Mouse (Mus musculus) MEL (cell line): Measurements from ENCODE around the gene Msh3. TPM values are rescaled to one million over a fixed set of nuclear protein-coding genes. Genes with fewer than 3 reads are reported as not detected.

Experiments used
- DNase-seq: peaks from one replicate; pipeline ENCODE4 v3.0.0; 2011; ENCODE audit warnings: low read depth, low spot score
- H3K27ac ChIP-seq: 2 replicates; pipeline ENCODE4 v1.5.1; 2012; ENCODE audit warnings: low read depth, mild to moderate bottlenecking, control low read depth, low read length, moderate library complexity; ENCODE audit not compliant: control insufficient read depth
- H3K27me3 ChIP-seq, 2 experiments: fragments of 150-350 bp in 1 of 2; sonication (generic) in 1 of 2; 2 replicates each; pipeline ENCODE4 v1.6.1; 2012; ENCODE audit warnings: low read length in 2 of 2, mild to moderate bottlenecking in 2 of 2, improper control_type of control experiment in 1 of 2, moderate library complexity in 1 of 2; ENCODE audit not compliant: insufficient read depth in 2 of 2, control insufficient read depth in 1 of 2
- H3K36me3 ChIP-seq, 2 experiments: 2 replicates each; pipeline ENCODE4 v1.6.1; 2012 to 2014; ENCODE audit warnings: low read length in 2 of 2, improper control_type of control experiment in 1 of 2, inconsistent platforms in 1 of 2, mild to moderate bottlenecking in 1 of 2; ENCODE audit not compliant: insufficient read depth in 2 of 2, control insufficient read depth in 1 of 2
- H3K4me1 ChIP-seq, 2 experiments: fragments of 150-350 bp in 1 of 2; sonication (generic) in 1 of 2; 2 replicates each; pipeline ENCODE4 v1.6.1; 2012; ENCODE audit warnings: low read length in 2 of 2, improper control_type of control experiment in 1 of 2, mild to moderate bottlenecking in 1 of 2; ENCODE audit not compliant: insufficient read depth in 2 of 2, control insufficient read depth in 1 of 2
- H3K4me3 ChIP-seq, 2 experiments: fragments of 150-350 bp in 1 of 2; sonication (generic) in 1 of 2; 2 replicates each; pipeline ENCODE4 v1.5.1; 2012; ENCODE audit warnings: low read depth in 2 of 2, low read length in 2 of 2, mild to moderate bottlenecking in 2 of 2, moderate library complexity in 2 of 2, control low read depth in 1 of 2, improper control_type of control experiment in 1 of 2; ENCODE audit not compliant: control insufficient read depth in 1 of 2, insufficient read depth in 1 of 2
- H3K79me2 ChIP-seq: 2 replicates; pipeline ENCODE4 v1.6.1; 2012; ENCODE audit warnings: mild to moderate bottlenecking, low read length, moderate library complexity; ENCODE audit not compliant: control insufficient read depth, poor library complexity, insufficient read depth
- H3K9ac ChIP-seq: 2 replicates; pipeline ENCODE4 v1.6.1; 2012; ENCODE audit warnings: low read depth, mild to moderate bottlenecking, control low read depth, low read length, moderate library complexity; ENCODE audit not compliant: control insufficient read depth, poor library complexity, severe bottlenecking
- H3K9me3 ChIP-seq: fragments of 150-350 bp; sonication (generic); replicated peaks from 2 replicates; pipeline ENCODE4 v1.6.1; 2012; ENCODE audit warnings: mild to moderate bottlenecking, low read length, improper control_type of control experiment, moderate library complexity; ENCODE audit not compliant: insufficient read depth
- CHD1 ChIP-seq: IDR thresholded peaks from 2 replicates; pipeline ENCODE4 v1.6.1; 2012; ENCODE audit warnings: low read depth, mild to moderate bottlenecking, inconsistent platforms, low read length, improper control_type of control experiment
- CTCF ChIP-seq, 3 experiments: IDR thresholded peaks in 2 of 3; conservative IDR thresholded peaks in 1 of 3; 2 replicates each; pipeline ENCODE4 v1.5.1; 2011 to 2012; ENCODE audit warnings: low read length in 3 of 3, low read depth in 2 of 3, mild to moderate bottlenecking in 2 of 3, improper control_type of control experiment in 1 of 3, inconsistent platforms in 1 of 3, mixed read lengths in 1 of 3, moderate library complexity in 1 of 3; ENCODE audit not compliant: control insufficient read depth in 1 of 3, insufficient read depth in 1 of 3, poor library complexity in 1 of 3, severe bottlenecking in 1 of 3
- E2F4 ChIP-seq: IDR thresholded peaks from 2 replicates; pipeline ENCODE4 v1.6.1; 2011; ENCODE audit warnings: low read depth, low read length, improper control_type of control experiment, borderline replicate concordance
- ELF1 ChIP-seq: IDR thresholded peaks from 2 replicates; pipeline ENCODE4 v1.6.1; 2014; ENCODE audit warnings: low read depth, mild to moderate bottlenecking, inconsistent platforms, low read length, improper control_type of control experiment, moderate library complexity
- EP300 ChIP-seq, 2 experiments: IDR thresholded peaks; 2 replicates each; pipeline ENCODE4 v1.6.1; 2011; ENCODE audit warnings: improper control_type of control experiment in 2 of 2, low read length in 2 of 2, low read depth in 1 of 2, mild to moderate bottlenecking in 1 of 2
- GABPA ChIP-seq: IDR thresholded peaks from 2 replicates; pipeline ENCODE4 v1.6.1; 2012; ENCODE audit warnings: low read depth, mild to moderate bottlenecking, inconsistent platforms, low read length, improper control_type of control experiment, moderate library complexity
- GATA1 ChIP-seq: IDR thresholded peaks from 2 replicates; pipeline ENCODE4 v1.6.1; 2011; ENCODE audit warnings: low read depth, low read length, improper control_type of control experiment
- HCFC1 ChIP-seq: IDR thresholded peaks from 2 replicates; pipeline ENCODE4 v1.6.1; 2012; ENCODE audit warnings: low read depth, mild to moderate bottlenecking, inconsistent platforms, low read length, improper control_type of control experiment, moderate library complexity
- KAT2A ChIP-seq: conservative IDR thresholded peaks from 2 replicates; pipeline ENCODE4 v1.6.1; 2012; ENCODE audit warnings: low read depth, low read length, improper control_type of control experiment, inconsistent platforms
- NRF1 ChIP-seq: IDR thresholded peaks from 2 replicates; pipeline ENCODE4 v1.6.1; 2014; ENCODE audit warnings: low read depth, mild to moderate bottlenecking, inconsistent platforms, low read length, improper control_type of control experiment, moderate library complexity; ENCODE audit not compliant: poor library complexity, insufficient read depth, severe bottlenecking
- POLR2AphosphoS2 ChIP-seq: IDR thresholded peaks from 2 replicates; pipeline ENCODE4 v1.6.1; 2011; ENCODE audit warnings: low read length, improper control_type of control experiment
- RCOR1 ChIP-seq: IDR thresholded peaks from 2 replicates; pipeline ENCODE4 v1.6.1; 2012; ENCODE audit warnings: low read depth, mild to moderate bottlenecking, inconsistent platforms, low read length, improper control_type of control experiment
- SMC3 ChIP-seq: IDR thresholded peaks from 2 replicates; pipeline ENCODE4 v1.6.1; 2011; ENCODE audit warnings: low read depth, low read length, improper control_type of control experiment
- TAL1 ChIP-seq: IDR thresholded peaks from 2 replicates; pipeline ENCODE4 v1.6.1; 2012; ENCODE audit warnings: mild to moderate bottlenecking, inconsistent platforms, low read length, moderate library complexity, mixed read lengths
- TBP ChIP-seq: IDR thresholded peaks from 2 replicates; pipeline ENCODE4 v1.8.0; 2011; ENCODE audit warnings: low read depth, low read length, improper control_type of control experiment
- UBTF ChIP-seq: IDR thresholded peaks from 2 replicates; pipeline ENCODE4 v1.6.1; 2012; ENCODE audit warnings: low read depth, mild to moderate bottlenecking, inconsistent platforms, low read length, improper control_type of control experiment, moderate library complexity, borderline replicate concordance; ENCODE audit not compliant: insufficient read depth
- USF2 ChIP-seq, 2 experiments: IDR thresholded peaks; 2 replicates each; pipeline ENCODE4 v1.6.1; 2011 to 2012; ENCODE audit warnings: improper control_type of control experiment in 2 of 2, low read length in 2 of 2, borderline replicate concordance in 1 of 2, inconsistent platforms in 1 of 2, low read depth in 1 of 2, mild to moderate bottlenecking in 1 of 2; ENCODE audit not compliant: insufficient read depth in 1 of 2
- ZC3H11A ChIP-seq: IDR thresholded peaks from 2 replicates; pipeline ENCODE4 v1.6.1; 2012; ENCODE audit warnings: low read depth, mild to moderate bottlenecking, inconsistent platforms, low read length, improper control_type of control experiment
- polyA plus RNA-seq, 2 experiments: library from polyadenylated mRNA; stranded (reverse) in 1 of 2; unstranded in 1 of 2; fragments of >175 nt in 1 of 2; fragments of >200 nt in 1 of 2; gene quantifications; 2 replicates each; pipeline versions ENCODE4 v1.2.1 to v1.2.4; 2012; ENCODE audit warnings: low replicate concordance in 2 of 2, low read depth in 1 of 2; ENCODE audit not compliant: insufficient read length in 2 of 2, insufficient read depth in 1 of 2, missing spikeins in 1 of 2
- total RNA-seq: library from RNA; depleted of rRNA; stranded (reverse); fragments of 300-350 nt; gene quantifications from 2 replicates; pipeline ENCODE4 v1.2.3, GENCODE M21; 2012

The Msh3 gene
- total and polyA plus RNA-seq, 3 experiments = 14.4 to 17.7 TPM; not detected in 1

GRCm38 (mm10) chr13:92302466-92302865 lies 52.3 kb downstream of the Msh3 start:
- no peaks in the 10 kb centered on the region for H3K79me2 ChIP-seq
- H3K9me3 ChIP-seq = no peaks in the 10 kb centered on the region
- no peaks in the 10 kb centered on the region for H3K4me1 ChIP-seq
- no peak overlapping the region for H3K4me3 ChIP-seq
- H3K27me3 ChIP-seq = no peaks in the 10 kb centered on the region
- no peak overlapping the region for H3K27ac ChIP-seq
- DNase-seq = no peak
- H3K9ac ChIP-seq = no peak overlapping the region
- TF ChIP-seq EP300 (IDR thresholded peaks at IDR 0.05; ENCODE audit: low read depth in 1 of 2, low read length in 2 of 2) (no peak), POLR2AphosphoS2 (no peak), CHD1 (no peak), UBTF (no peak), NRF1 (no peak), KAT2A (no peak), USF2 (IDR thresholded peaks at IDR 0.05; ENCODE audit: borderline replicate concordance in 1 of 2, insufficient read depth in 1 of 2, low read depth in 1 of 2, low read length in 2 of 2) (no peak), RCOR1 (no peak), HCFC1 (no peak), CTCF (IDR thresholded peaks at IDR 0.05 in 2 of 3, conservative IDR thresholded peaks at IDR 0.05 in 1 of 3; ENCODE audit: control insufficient read depth in 1 of 3, insufficient read depth in 1 of 3, low read depth in 2 of 3, low read length in 3 of 3, poor library complexity in 1 of 3, severe bottlenecking in 1 of 3) (no peak), GABPA (no peak), SMC3 (no peak), ZC3H11A (no peak), TAL1 (no peak), GATA1 (no peak), ELF1 (no peak), E2F4 (no peak)
- TF ChIP-seq, all 39 proteins: peak for 0
- no peaks in the 10 kb centered on the region; a peak in 1 of 4 replicates for H3K36me3 ChIP-seq

DNA sequence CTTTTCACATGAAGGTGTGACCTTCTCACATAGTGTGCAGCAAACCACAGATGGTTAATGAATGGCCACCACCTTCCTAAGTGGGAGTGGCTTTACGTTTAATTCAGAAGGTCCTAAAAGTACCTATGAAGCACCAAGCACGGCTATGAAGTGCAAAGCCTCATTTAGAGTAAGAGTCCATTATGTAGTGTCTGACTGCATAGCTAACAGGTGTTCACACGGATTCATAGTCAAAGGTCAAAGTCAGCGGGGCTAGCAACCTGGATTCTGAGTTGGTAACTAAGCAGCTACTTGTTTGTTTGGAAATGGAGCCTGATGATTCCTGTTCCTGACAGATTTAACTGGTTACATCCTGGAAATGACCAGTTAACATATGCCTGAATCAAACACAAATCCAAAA lies 53.0 kb downstream of the Msh3 start:
- no peaks in the 10 kb centered on the region for H3K4me1 ChIP-seq
- no peak for DNase-seq
- H3K27me3 ChIP-seq = no peaks in the 10 kb centered on the region
- no peaks in the 10 kb centered on the region for H3K9me3 ChIP-seq
- TF ChIP-seq TBP (no peak), ZC3H11A (no peak)
- no peaks in the 10 kb centered on the region for H3K79me2 ChIP-seq
- no peak overlapping the region for H3K4me3 ChIP-seq
- no peak overlapping the region for H3K9ac ChIP-seq
- no peaks in the 10 kb centered on the region; a peak in 2 of 4 replicates for H3K36me3 ChIP-seq
- no peak overlapping the region for H3K27ac ChIP-seq
